Mouse (Mus musculus): Measurements from ENCODE around the gene Tmx4. TPM values are rescaled to one million over a fixed set of nuclear protein-coding genes. Genes with fewer than 3 reads are reported as not detected.

Gene Tmx4
- total RNA-seq, 2 experiments from 2014 or later = 10.3 to 12.6 TPM

- intact Hi-C loops (cut with DNase I; ENCODE audit: low total_unique reads) = no loop called here
- DNase-seq = no peak
Observed at GRCm38 (mm10) chr2:134604935-134605334, 39.0 kb downstream of the Tmx4 start.

- DNase-seq = no peak
- intact Hi-C loops (cut with DNase I; ENCODE audit: low total_unique reads) = no loop called here
Observed at GRCm38 (mm10) chr2:134591081-134591694, 52.8 kb downstream of the Tmx4 start.

- intact Hi-C loops (cut with DNase I; ENCODE audit: low total_unique reads) = no loop called here
- DNase-seq = no peak
Observed at GRCm38 (mm10) chr2:134585243-134585642, 58.7 kb downstream of the Tmx4 start.

- DNase-seq = no peak
- intact Hi-C loops (cut with DNase I; ENCODE audit: low total_unique reads) = loop anchor here (10.0 kb wide), 1 partner anchor 115 kb away; no protein-coding TSS in a partner anchor
Observed at GRCm38 (mm10) chr2:134559422-134559821, 84.5 kb downstream of the Tmx4 start.

GRCm38 (mm10) chr2:134554221-134554727 lies 89.7 kb downstream of the Tmx4 start, which contains the start of gene Hao1:
Gene Hao1, minus strand, starts transcription at chr2:134554368.
- no peak for DNase-seq
- intact Hi-C loops (cut with DNase I; ENCODE audit: low total_unique reads) = loop anchor here (10.0 kb wide), 1 partner anchor 121 kb away; no protein-coding TSS in a partner anchor

GRCm38 (mm10) chr2:134552358-134552757 lies 91.6 kb downstream of the Tmx4 start:
- intact Hi-C loops (cut with DNase I; ENCODE audit: low total_unique reads) = loop anchor here (10.0 kb wide), 1 partner anchor 122 kb away; no protein-coding TSS in a partner anchor
- no peak for DNase-seq

- intact Hi-C loops (cut with DNase I; ENCODE audit: low total_unique reads) = loop anchor here (5.0 to 10.0 kb wide), 2 partner anchors 125 to 778 kb away; no protein-coding TSS in a partner anchor
- DNase-seq = peak; percentile 15
Observed at GRCm38 (mm10) chr2:134549770-134550169, 94.2 kb downstream of the Tmx4 start.

GRCm38 (mm10) chr2:134545116-134545515 lies 98.8 kb downstream of the Tmx4 start:
- no peak for DNase-seq
- intact Hi-C loops (cut with DNase I; ENCODE audit: low total_unique reads) = loop anchor here (5.0 kb wide), 1 partner anchor 782 kb away; no protein-coding TSS in a partner anchor

GRCm38 (mm10) chr2:134544321-134545065 lies 99.5 kb downstream of the Tmx4 start:
- intact Hi-C loops (cut with DNase I; ENCODE audit: low total_unique reads) = loop anchor here (5.0 kb wide), 1 partner anchor 783 kb away; no protein-coding TSS in a partner anchor
- no peak for DNase-seq

Other genes starting within 250 kb of the Tmx4 start
- not detected for gene Hao1, start 89.8 kb downstream of the Tmx4 start, total RNA-seq (2021)
- gene Plcb1, start 141.9 kb upstream of the Tmx4 start, total RNA-seq (2021) = 1 to 10 TPM; 2.9 to 3.1 TPM